Mouse (Mus musculus) C2C12 (cell line): Measurements from ENCODE around the gene Hspb11. TPM values are rescaled to one million over a fixed set of nuclear protein-coding genes. Genes with fewer than 3 reads are reported as not detected.

Experiments used
- H3K27me3 ChIP-seq: one replicate; pipeline ENCODE4 v1.6.1; 2011; ENCODE audit not compliant: control insufficient read depth, insufficient read depth, insufficient read length
- H3K36me3 ChIP-seq: one replicate; pipeline ENCODE4 v1.6.1; 2011; ENCODE audit not compliant: control insufficient read depth, insufficient read depth
- H3K4me3 ChIP-seq: one replicate; pipeline ENCODE4 v1.5.1; 2011; ENCODE audit warnings: mild to moderate bottlenecking, control low read depth; ENCODE audit not compliant: poor library complexity, insufficient read depth, severe bottlenecking
- H3K79me2 ChIP-seq: one replicate; pipeline ENCODE4 v1.6.1; 2011; ENCODE audit not compliant: control insufficient read depth, insufficient read depth
- H3K79me3 ChIP-seq: one replicate; pipeline ENCODE4 v1.6.1; 2011; ENCODE audit warnings: low read depth, control low read depth
- H3ac ChIP-seq: one replicate; pipeline ENCODE3; 2011; ENCODE audit warnings: low read depth; ENCODE audit not compliant: control insufficient read depth, insufficient read length
- CEBPB ChIP-seq: IDR thresholded peaks from one replicate; pipeline ENCODE4 v1.6.1; 2011; ENCODE audit warnings: low read depth, mild to moderate bottlenecking, control low read depth, moderate library complexity
- CTCF ChIP-seq: IDR thresholded peaks from one replicate; pipeline ENCODE4 v1.5.1; 2011; ENCODE audit not compliant: control insufficient read depth, insufficient read depth, insufficient read length
- FOSL1 ChIP-seq: IDR thresholded peaks from one replicate; pipeline ENCODE4 v1.8.0; 2011; ENCODE audit warnings: mild to moderate bottlenecking, low read length; ENCODE audit not compliant: poor library complexity, insufficient read depth, severe bottlenecking
- MAX ChIP-seq: IDR thresholded peaks from one replicate; pipeline ENCODE4 v1.6.1; 2011; ENCODE audit warnings: mild to moderate bottlenecking, control low read depth
- MYOD1 ChIP-seq: IDR thresholded peaks from one replicate; pipeline ENCODE4 v1.6.1; 2011; ENCODE audit warnings: low read depth; ENCODE audit not compliant: control insufficient read depth, insufficient read length
- MYOG ChIP-seq: IDR thresholded peaks from one replicate; pipeline ENCODE4 v1.6.1; 2011; ENCODE audit not compliant: control insufficient read depth, insufficient read length; ENCODE audit errors: extremely low read depth
- USF1 ChIP-seq: IDR thresholded peaks from one replicate; pipeline ENCODE4 v1.6.1; 2011; ENCODE audit warnings: low read depth, mild to moderate bottlenecking, control low read depth, moderate library complexity
- polyA plus RNA-seq: library from polyadenylated mRNA; unstranded; fragments of >200 nt; fragmentation: generic; extraction: Trizol; gene quantifications from one replicate; pipeline ENCODE4 v1.2.1, GENCODE M21; 2012; ENCODE audit warnings: missing spikeins

The Hspb11 gene
- polyA plus RNA-seq, 1 experiment = 15.5 TPM

GRCm38 (mm10) chr4:107300371-107300770 lies 47.0 kb downstream of the Hspb11 start:
- no peak overlapping the region for H3ac ChIP-seq
- H3K36me3 ChIP-seq = no peaks in the 10 kb centered on the region
- H3K27me3 ChIP-seq = peaks cover 14% of the 10 kb centered on the region
- no peaks in the 10 kb centered on the region for H3K79me3 ChIP-seq
- no peak for TF ChIP-seq FOSL1
- no peak for TF ChIP-seq MYOD1
- no peak for TF ChIP-seq CEBPB
- TF ChIP-seq MYOG = no peak
- no peak for TF ChIP-seq MAX
- TF ChIP-seq CTCF = no peak
- no peak for TF ChIP-seq USF1
- H3K79me2 ChIP-seq = no peaks in the 10 kb centered on the region
- H3K4me3 ChIP-seq = no peak overlapping the region

- Histone ChIP-seq H3ac (no peak overlapping the region), H3K4me3 (no peak overlapping the region), H3K36me3 (no peaks in the 10 kb centered on the region), H3K79me2 (no peaks in the 10 kb centered on the region), H3K27me3 (peaks cover 21% of the 10 kb centered on the region), H3K79me3 (no peaks in the 10 kb centered on the region)
- TF ChIP-seq MAX (no peak), MYOG (no peak), MYOD1 (no peak), FOSL1 (no peak), CEBPB (no peak), CTCF (no peak), USF1 (no peak)
These were observed 47.6 kb downstream of the Hspb11 start for GRCm38 (mm10) chr4:107300902-107301555.

GRCm38 (mm10) chr4:107302221-107302620 lies 48.8 kb downstream of the Hspb11 start:
- Histone ChIP-seq H3K79me2 (no peaks in the 10 kb centered on the region), H3K27me3 (peaks cover 33% of the 10 kb centered on the region), H3K4me3 (no peak overlapping the region), H3ac (no peak overlapping the region), H3K79me3 (no peaks in the 10 kb centered on the region), H3K36me3 (no peaks in the 10 kb centered on the region)
- no peak for TF ChIP-seq MYOD1
- TF ChIP-seq MYOG = no peak
- no peak for TF ChIP-seq MAX
- TF ChIP-seq USF1 = no peak
- no peak for TF ChIP-seq CTCF
- no peak for TF ChIP-seq FOSL1
- no peak for TF ChIP-seq CEBPB

GRCm38 (mm10) chr4:107302832-107303231 lies 49.4 kb downstream of the Hspb11 start:
- H3K79me3 ChIP-seq = no peaks in the 10 kb centered on the region
- H3K79me2 ChIP-seq = no peaks in the 10 kb centered on the region
- H3K27me3 ChIP-seq = peaks cover 36% of the 10 kb centered on the region
- H3K36me3 ChIP-seq = no peaks in the 10 kb centered on the region
- TF ChIP-seq MYOG = no peak
- TF ChIP-seq CEBPB = no peak
- no peak for TF ChIP-seq FOSL1
- H3ac ChIP-seq = no peak overlapping the region
- no peak overlapping the region for H3K4me3 ChIP-seq

GRCm38 (mm10) chr4:107303531-107303930 lies 50.1 kb downstream of the Hspb11 start:
- H3K36me3 ChIP-seq = no peaks in the 10 kb centered on the region
- H3K27me3 ChIP-seq = peaks cover 36% of the 10 kb centered on the region
- H3K79me3 ChIP-seq = no peaks in the 10 kb centered on the region
- no peak for TF ChIP-seq CEBPB
- no peak for TF ChIP-seq CTCF
- TF ChIP-seq MAX = no peak
- TF ChIP-seq MYOG = no peak
- TF ChIP-seq FOSL1 = no peak
- no peak for TF ChIP-seq MYOD1
- no peak for TF ChIP-seq USF1
- H3K4me3 ChIP-seq = no peak overlapping the region
- no peaks in the 10 kb centered on the region for H3K79me2 ChIP-seq
- H3ac ChIP-seq = no peak overlapping the region

GRCm38 (mm10) chr4:107306966-107307365 lies 53.6 kb downstream of the Hspb11 start, which contains the start of gene Dio1:
Dio1 (minus strand) TSS chr4:107307169.
- no peak within 1 kb of the TSS for H3K4me3 ChIP-seq
- H3K79me3 ChIP-seq = no peaks in the 10 kb centered on the region
- H3K27me3 ChIP-seq = peaks cover 40% of the 10 kb centered on the region
- no peaks in the 10 kb centered on the region for H3K36me3 ChIP-seq
- no peak for TF ChIP-seq CEBPB
- TF ChIP-seq MYOD1 = no peak
- no peak for TF ChIP-seq CTCF
- TF ChIP-seq MAX = no peak
- TF ChIP-seq USF1 = no peak
- TF ChIP-seq MYOG = no peak
- TF ChIP-seq FOSL1 = no peak
- H3K79me2 ChIP-seq = no peaks in the 10 kb centered on the region
- no peak within 1 kb of the TSS for H3ac ChIP-seq
